Mouse (Mus musculus): ENCODE results near the gene Meis2. TPM values are rescaled to one million over a fixed set of nuclear protein-coding genes. Genes with fewer than 3 reads are reported as not detected.
A peak's percentile ranks its signal among the peaks of the same experiment; 100 is the strongest.

Gene Meis2
- polyA plus RNA-seq, 1 experiment from 2014 or later: 33.1 TPM

DNA sequence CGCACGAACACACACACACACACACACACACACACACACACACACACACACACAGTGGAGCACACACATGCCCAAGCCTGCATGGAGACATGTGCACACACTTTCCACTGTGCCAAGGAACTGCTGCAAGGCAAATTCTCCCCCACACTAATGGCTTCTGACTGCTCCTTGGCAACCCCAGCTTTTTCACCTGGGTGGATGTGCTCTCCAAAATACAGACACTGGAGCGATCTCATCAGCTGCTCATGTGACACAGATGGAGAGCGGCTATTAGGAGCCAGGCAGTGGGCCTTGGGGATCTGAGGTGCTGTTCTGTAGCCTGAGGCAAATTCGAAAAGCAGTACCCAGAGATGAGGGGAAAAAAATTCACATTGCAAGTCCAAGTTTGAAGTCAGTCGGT, 63.3 kb downstream of the Meis2 start:
- H3K27ac ChIP-seq (ENCODE audit: low read depth): no peak overlapping the region
- peaks cover 9% of the 10 kb centered on the region; the same call in 1 of the 2 replicates for H3K4me1 ChIP-seq (ENCODE audit: insufficient read depth)
- ATAC-seq (ENCODE audit: insufficient read depth) (0 out of 2 replicates have a peak, but pooled peaks have one; percentile 26), DNase-seq (no peak)
- 59% methylated on average over 6 of the region's 6 CpGs for WGBS
- no peak for TF ChIP-seq CTCF (IDR thresholded peaks at IDR 0.05; ENCODE audit: low read depth)
- H3K4me2 ChIP-seq: no peak overlapping the region
- peaks cover 20% of the 10 kb centered on the region; the same call in 1 of the 2 replicates for H3K36me3 ChIP-seq (ENCODE audit: insufficient read depth)
- no peaks in the 10 kb centered on the region for H3K27me3 ChIP-seq (ENCODE audit: insufficient read depth, low read length)
- no peak overlapping the region for H3K4me3 ChIP-seq (ENCODE audit: low read depth, low read length)
- H3K9ac ChIP-seq: no peak overlapping the region
- H3K9me3 ChIP-seq (ENCODE audit: low read depth, low read length): no peaks in the 10 kb centered on the region

- peak; percentile 55; the same call in 1 of the 2 replicates for ATAC-seq (ENCODE audit: insufficient read depth)
- Histone ChIP-seq H3K27me3 (ENCODE audit: insufficient read depth, low read length) (no peaks in the 10 kb centered on the region), H3K27ac (ENCODE audit: low read depth) (no peak overlapping the region), H3K9me3 (ENCODE audit: low read depth, low read length) (no peaks in the 10 kb centered on the region), H3K36me3 (ENCODE audit: insufficient read depth) (peaks cover 24% of the 10 kb centered on the region; the same call in 1 of the 2 replicates), H3K4me2 (no peak overlapping the region), H3K4me3 (ENCODE audit: low read depth, low read length) (no peak overlapping the region), H3K9ac (no peak overlapping the region), H3K4me1 (ENCODE audit: insufficient read depth) (peaks cover 13% of the 10 kb centered on the region; the same call in 1 of the 2 replicates)
- 21% methylated on average over 6 of the region's 6 CpGs for WGBS
- TF ChIP-seq CTCF (IDR thresholded peaks at IDR 0.05; ENCODE audit: low read depth): no peak
- peak; percentile 61 for DNase-seq
Observed at GRCm38 (mm10) chr2:116001352-116002138, 64.1 kb downstream of the Meis2 start.

DNA sequence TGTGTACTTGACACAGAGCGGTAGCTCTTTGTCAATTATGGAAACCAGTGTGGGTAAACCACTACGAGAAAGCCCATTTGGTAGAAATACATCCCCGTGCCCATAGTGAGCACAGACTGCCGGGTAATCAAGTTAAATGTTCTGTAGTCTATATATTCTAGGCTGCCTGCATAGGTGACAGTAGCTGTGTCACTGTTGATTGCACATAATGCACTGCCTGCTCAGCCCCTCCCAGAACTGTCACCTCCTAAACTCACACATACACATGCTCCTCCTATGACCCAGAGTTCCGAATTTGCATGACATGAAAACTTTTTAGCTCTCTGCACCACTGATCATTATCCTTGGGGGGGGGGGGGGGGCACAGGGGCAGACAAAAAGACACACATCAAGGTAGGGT, 65.1 kb downstream of the Meis2 start:
- WGBS: 82% methylated on average over 5 of the region's 5 CpGs
- no peak for TF ChIP-seq CTCF (IDR thresholded peaks at IDR 0.05; ENCODE audit: low read depth)
- Histone ChIP-seq H3K27ac (ENCODE audit: low read depth) (no peak overlapping the region), H3K27me3 (ENCODE audit: insufficient read depth, low read length) (no peaks in the 10 kb centered on the region), H3K36me3 (ENCODE audit: insufficient read depth) (peaks cover 24% of the 10 kb centered on the region; the same call in 1 of the 2 replicates), H3K4me3 (ENCODE audit: low read depth, low read length) (no peak overlapping the region), H3K9me3 (ENCODE audit: low read depth, low read length) (no peaks in the 10 kb centered on the region), H3K9ac (no peak overlapping the region), H3K4me1 (ENCODE audit: insufficient read depth) (peaks cover 13% of the 10 kb centered on the region; the same call in 1 of the 2 replicates), H3K4me2 (no peak overlapping the region)
- no peak for ATAC-seq (ENCODE audit: insufficient read depth)
- DNase-seq: no peak

DNA sequence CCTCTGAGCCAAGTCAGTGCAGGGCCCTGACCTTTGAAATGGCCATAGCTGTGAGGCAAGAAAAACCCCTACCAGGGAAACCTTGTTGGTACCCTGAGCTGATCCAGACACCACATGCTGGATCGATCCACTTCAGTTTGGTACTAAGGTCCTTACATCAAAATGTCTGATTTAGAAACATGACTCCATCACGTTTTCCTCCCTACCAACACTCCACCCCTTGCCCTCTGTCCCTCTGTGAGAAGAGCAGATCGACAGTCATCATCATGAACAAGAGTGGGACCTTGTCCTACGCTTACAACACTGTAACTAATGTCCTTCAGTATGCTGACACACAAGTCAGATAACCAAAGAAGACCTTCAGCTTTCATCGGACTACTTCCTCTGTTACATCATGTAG, 66.8 kb downstream of the Meis2 start:
- no peak for DNase-seq
- ATAC-seq (ENCODE audit: insufficient read depth): no peak
- H3K4me2 ChIP-seq: no peak overlapping the region
- H3K27ac ChIP-seq (ENCODE audit: low read depth): no peak overlapping the region
- peaks cover 24% of the 10 kb centered on the region; the same call in 1 of the 2 replicates for H3K36me3 ChIP-seq (ENCODE audit: insufficient read depth)
- no peak overlapping the region for H3K4me3 ChIP-seq (ENCODE audit: low read depth, low read length)
- H3K9me3 ChIP-seq (ENCODE audit: low read depth, low read length): no peaks in the 10 kb centered on the region
- H3K9ac ChIP-seq: no peak overlapping the region
- H3K27me3 ChIP-seq (ENCODE audit: insufficient read depth, low read length): no peaks in the 10 kb centered on the region
- TF ChIP-seq CTCF (IDR thresholded peaks at IDR 0.05; ENCODE audit: low read depth): no peak
- 72% methylated on average over 5 of the region's 5 CpGs for WGBS
- peaks cover 13% of the 10 kb centered on the region; the same call in 1 of the 2 replicates for H3K4me1 ChIP-seq (ENCODE audit: insufficient read depth)

- Histone ChIP-seq H3K9ac (no peak overlapping the region), H3K9me3 (ENCODE audit: low read depth, low read length) (no peaks in the 10 kb centered on the region), H3K4me1 (ENCODE audit: insufficient read depth) (peaks cover 5% of the 10 kb centered on the region; the same call in 1 of the 2 replicates), H3K4me3 (ENCODE audit: low read depth, low read length) (no peak overlapping the region), H3K27me3 (ENCODE audit: insufficient read depth, low read length) (no peaks in the 10 kb centered on the region), H3K27ac (ENCODE audit: low read depth) (no peak overlapping the region), H3K36me3 (ENCODE audit: insufficient read depth) (peaks cover 24% of the 10 kb centered on the region; the same call in 1 of the 2 replicates), H3K4me2 (no peak overlapping the region)
- TF ChIP-seq CTCF (IDR thresholded peaks at IDR 0.05; ENCODE audit: low read depth): no peak
- WGBS: 82% methylated on average over 2 of the region's 2 CpGs
- DNase-seq (no peak), ATAC-seq (ENCODE audit: insufficient read depth) (no peak)
Observed at GRCm38 (mm10) chr2:115996438-115996837, 69.2 kb downstream of the Meis2 start.

- DNase-seq (no peak), ATAC-seq (ENCODE audit: insufficient read depth) (no peak)
- no peak overlapping the region for H3K27ac ChIP-seq (ENCODE audit: low read depth)
- WGBS: 80% methylated on average over 4 of the region's 4 CpGs
- 0 out of 2 replicates have a peak, but pooled peaks cover 14% of the 10 kb centered on the region for H3K36me3 ChIP-seq (ENCODE audit: insufficient read depth)
- no peaks in the 10 kb centered on the region for H3K27me3 ChIP-seq (ENCODE audit: insufficient read depth, low read length)
- H3K9me3 ChIP-seq (ENCODE audit: low read depth, low read length): no peaks in the 10 kb centered on the region
- H3K9ac ChIP-seq: no peak overlapping the region
- no peak for TF ChIP-seq CTCF (IDR thresholded peaks at IDR 0.05; ENCODE audit: low read depth)
- 0 out of 2 replicates have a peak, but pooled peaks cover 5% of the 10 kb centered on the region for H3K4me1 ChIP-seq (ENCODE audit: insufficient read depth)
- no peak overlapping the region for H3K4me2 ChIP-seq
- no peak overlapping the region for H3K4me3 ChIP-seq (ENCODE audit: low read depth, low read length)
Observed at GRCm38 (mm10) chr2:115993877-115994276, 71.8 kb downstream of the Meis2 start.

- Histone ChIP-seq H3K36me3 (ENCODE audit: insufficient read depth) (no peaks in the 10 kb centered on the region), H3K4me1 (ENCODE audit: insufficient read depth) (no peaks in the 10 kb centered on the region), H3K4me2 (no peak overlapping the region), H3K9ac (no peak overlapping the region), H3K4me3 (ENCODE audit: low read depth, low read length) (no peak overlapping the region), H3K27me3 (ENCODE audit: insufficient read depth, low read length) (no peaks in the 10 kb centered on the region), H3K9me3 (ENCODE audit: low read depth, low read length) (no peaks in the 10 kb centered on the region), H3K27ac (ENCODE audit: low read depth) (no peak overlapping the region)
- 87% methylated on average over 6 of the region's 6 CpGs for WGBS
- no peak for DNase-seq
- no peak for TF ChIP-seq CTCF (IDR thresholded peaks at IDR 0.05; ENCODE audit: low read depth)
- ATAC-seq (ENCODE audit: insufficient read depth): no peak
Observed at GRCm38 (mm10) chr2:115989249-115989648, 76.4 kb downstream of the Meis2 start.
